Mouse (Mus musculus) heart, embryonic 12.5 days (tissue): ENCODE measurements around the gene Slc39a11. TPM values are rescaled to one million over a fixed set of nuclear protein-coding genes. Genes with fewer than 3 reads are reported as not detected.

Experiments
- ATAC-seq: fragments of 200-750 bp; cut with Nextera tagmentation; 2 replicates; pipeline ENCODE4 v1.8.0; 2017; ENCODE audit warnings: moderate TSS enrichment, moderate library complexity; ENCODE audit not compliant: insufficient number of reproducible peaks, low FRiP score
- H3K27ac ChIP-seq: fragments of 300-500 bp; sonication (generic); 2 replicates; pipeline ENCODE4 v1.5.1; 2016; ENCODE audit warnings: mild to moderate bottlenecking, moderate library complexity; ENCODE audit not compliant: poor library complexity, severe bottlenecking
- H3K27me3 ChIP-seq: fragments of 300-500 bp; sonication (generic); replicated peaks from 2 replicates; pipeline ENCODE4 v1.6.1; 2016; ENCODE audit warnings: mild to moderate bottlenecking, moderate library complexity
- H3K36me3 ChIP-seq: fragments of 300-500 bp; sonication (generic); 2 replicates; pipeline ENCODE4 v1.6.1; 2016; ENCODE audit warnings: mild to moderate bottlenecking, moderate library complexity
- H3K4me1 ChIP-seq: fragments of 300-500 bp; sonication (generic); replicated peaks from 2 replicates; pipeline ENCODE4 v1.6.1; 2016; ENCODE audit warnings: mild to moderate bottlenecking
- H3K4me2 ChIP-seq: fragments of 300-500 bp; sonication (generic); 2 replicates; pipeline ENCODE4 v1.6.1; 2016; ENCODE audit warnings: mild to moderate bottlenecking, moderate library complexity
- H3K4me3 ChIP-seq: fragments of 300-500 bp; sonication (generic); 2 replicates; pipeline ENCODE4 v1.5.1; 2016; ENCODE audit warnings: mild to moderate bottlenecking
- H3K9ac ChIP-seq: fragments of 300-500 bp; sonication (generic); 2 replicates; pipeline ENCODE4 v1.6.1; 2016; ENCODE audit warnings: mild to moderate bottlenecking, moderate library complexity
- H3K9me3 ChIP-seq: fragments of 300-500 bp; sonication (generic); replicated peaks from 2 replicates; pipeline ENCODE4 v1.6.1; 2016; ENCODE audit warnings: mild to moderate bottlenecking, moderate library complexity
- WGBS: fragments of 180-500 bp; shearing (Covaris S2); methylation state at CpG from one replicate; pipeline ENCODE4 v1.1.7; 2016; 5-methylcytosine and 5-hydroxymethylcytosine counted together
- polyA plus RNA-seq: library from polyadenylated mRNA; unstranded; fragments of >200 nt; fragmentation: Nextera tagmentation; extraction: Ambion mirVana; gene quantifications from 2 replicates; pipeline ENCODE4 v1.2.1, GENCODE M21; 2016

Gene Slc39a11
- polyA plus RNA-seq, result 19.0 and 22.4 TPM in 2 replicates

GRCm38 (mm10) chr11:113649353-113650210 lies at the start of gene Slc39a11:
Slc39a11 (minus strand) TSS chr11:113650079.
- H3K9me3 ChIP-seq, result 0 out of 2 replicates have a peak, but pooled peaks cover 3% of the 10 kb centered on the region
- WGBS, result under 1% methylated on average over 91 of the region's 91 CpGs
- peaks cover 29% of the 10 kb centered on the region for H3K36me3 ChIP-seq
- H3K27ac ChIP-seq, result peak within 1 kb of the TSS; percentile 78
- peaks cover 13% of the 10 kb centered on the region for H3K4me1 ChIP-seq
- peak; percentile 82 for ATAC-seq
- peak within 1 kb of the TSS; percentile 98 for H3K9ac ChIP-seq
- no peaks in the 10 kb centered on the region for H3K27me3 ChIP-seq
- H3K4me2 ChIP-seq, result peak within 1 kb of the TSS; percentile 79
- H3K4me3 ChIP-seq, result peak within 1 kb of the TSS; percentile 93

- 0 out of 2 replicates have a peak, but pooled peaks cover 4% of the 10 kb centered on the region for H3K9me3 ChIP-seq
- WGBS, result 78% methylated on average over 7 of the region's 7 CpGs
- no peak overlapping the region for H3K4me2 ChIP-seq
- peaks cover 4% of the 10 kb centered on the region; the same call in 1 of the 2 replicates for H3K4me1 ChIP-seq
- H3K4me3 ChIP-seq, result no peak overlapping the region
- no peaks in the 10 kb centered on the region for H3K27me3 ChIP-seq
- H3K9ac ChIP-seq, result no peak overlapping the region
- no peak for ATAC-seq
- H3K36me3 ChIP-seq, result peaks cover 30% of the 10 kb centered on the region
- H3K27ac ChIP-seq, result no peak overlapping the region
Observed at GRCm38 (mm10) chr11:113699643-113700042, 49.8 kb upstream of the Slc39a11 start.

GRCm38 (mm10) chr11:113698013-113698545 lies 48.2 kb upstream of the Slc39a11 start:
- Histone ChIP-seq H3K4me2 (no peak overlapping the region), H3K4me1 (no peaks in the 10 kb centered on the region), H3K9ac (no peak overlapping the region), H3K36me3 (peaks cover 46% of the 10 kb centered on the region), H3K9me3 (0 out of 2 replicates have a peak, but pooled peaks cover 4% of the 10 kb centered on the region), H3K4me3 (no peak overlapping the region), H3K27ac (no peak overlapping the region), H3K27me3 (no peaks in the 10 kb centered on the region)
- no peak for ATAC-seq
- 82% methylated on average over 12 of the region's 12 CpGs for WGBS

GRCm38 (mm10) chr11:113697571-113697970 lies 47.7 kb upstream of the Slc39a11 start:
- no peak for ATAC-seq
- Histone ChIP-seq H3K4me2 (no peak overlapping the region), H3K4me1 (no peaks in the 10 kb centered on the region), H3K27ac (no peak overlapping the region), H3K27me3 (no peaks in the 10 kb centered on the region), H3K4me3 (no peak overlapping the region), H3K9me3 (0 out of 2 replicates have a peak, but pooled peaks cover 4% of the 10 kb centered on the region), H3K9ac (no peak overlapping the region), H3K36me3 (peaks cover 51% of the 10 kb centered on the region)
- WGBS, result 69% methylated on average over 5 of the region's 5 CpGs

- H3K27ac ChIP-seq, result no peak overlapping the region
- H3K27me3 ChIP-seq, result no peaks in the 10 kb centered on the region
- no peak overlapping the region for H3K4me2 ChIP-seq
- no peak overlapping the region for H3K4me3 ChIP-seq
- 0 out of 2 replicates have a peak, but pooled peaks cover 4% of the 10 kb centered on the region for H3K9me3 ChIP-seq
- H3K9ac ChIP-seq, result no peak overlapping the region
- peaks cover 2% of the 10 kb centered on the region; the same call in 1 of the 2 replicates for H3K4me1 ChIP-seq
- H3K36me3 ChIP-seq, result peaks cover 92% of the 10 kb centered on the region
- 89% methylated on average over 3 of the region's 3 CpGs for WGBS
- no peak for ATAC-seq
Observed at GRCm38 (mm10) chr11:113691851-113692250, 42.0 kb upstream of the Slc39a11 start.

GRCm38 (mm10) chr11:113691318-113691717 lies 41.4 kb upstream of the Slc39a11 start:
- H3K4me1 ChIP-seq, result peaks cover 8% of the 10 kb centered on the region; the same call in 1 of the 2 replicates
- no peak overlapping the region for H3K27ac ChIP-seq
- peaks cover 88% of the 10 kb centered on the region for H3K36me3 ChIP-seq
- no peaks in the 10 kb centered on the region for H3K27me3 ChIP-seq
- H3K4me2 ChIP-seq, result no peak overlapping the region
- 0 out of 2 replicates have a peak, but pooled peaks cover 4% of the 10 kb centered on the region for H3K9me3 ChIP-seq
- WGBS, result 84% methylated on average over 5 of the region's 5 CpGs
- H3K9ac ChIP-seq, result no peak overlapping the region
- no peak overlapping the region for H3K4me3 ChIP-seq
- no peak for ATAC-seq

GRCm38 (mm10) chr11:113690506-113690905 lies 40.6 kb upstream of the Slc39a11 start:
- H3K36me3 ChIP-seq, result peaks cover 80% of the 10 kb centered on the region
- no peak overlapping the region for H3K4me3 ChIP-seq
- WGBS, result 89% methylated on average over 12 of the region's 12 CpGs
- no peak for ATAC-seq
- peaks cover 11% of the 10 kb centered on the region; the same call in 1 of the 2 replicates for H3K4me1 ChIP-seq
- no peaks in the 10 kb centered on the region for H3K27me3 ChIP-seq
- no peak overlapping the region for H3K27ac ChIP-seq
- H3K9ac ChIP-seq, result no peak overlapping the region
- 0 out of 2 replicates have a peak, but pooled peaks cover under 1% of the 10 kb centered on the region for H3K9me3 ChIP-seq
- H3K4me2 ChIP-seq, result no peak overlapping the region

- H3K4me1 ChIP-seq, result peaks cover 24% of the 10 kb centered on the region
- H3K9ac ChIP-seq, result no peak overlapping the region
- H3K9me3 ChIP-seq, result no peaks in the 10 kb centered on the region
- ATAC-seq, result no peak
- 76% methylated on average over 2 of the region's 2 CpGs for WGBS
- no peak overlapping the region for H3K4me3 ChIP-seq
- H3K27me3 ChIP-seq, result no peaks in the 10 kb centered on the region
- H3K4me2 ChIP-seq, result no peak overlapping the region
- H3K36me3 ChIP-seq, result peaks cover 45% of the 10 kb centered on the region
- no peak overlapping the region for H3K27ac ChIP-seq
Observed at GRCm38 (mm10) chr11:113687031-113687430, 37.2 kb upstream of the Slc39a11 start.

- no peak for ATAC-seq
- Histone ChIP-seq H3K9me3 (no peaks in the 10 kb centered on the region), H3K9ac (peak overlapping the region; percentile 96), H3K4me1 (peaks cover 41% of the 10 kb centered on the region), H3K27ac (no peak overlapping the region), H3K4me3 (peak overlapping the region; percentile 86), H3K36me3 (peaks cover 27% of the 10 kb centered on the region), H3K4me2 (peak overlapping the region; percentile 84), H3K27me3 (no peaks in the 10 kb centered on the region)
- 40% methylated on average over 25 of the region's 25 CpGs for WGBS
Observed at GRCm38 (mm10) chr11:113684707-113685426, 35.0 kb upstream of the Slc39a11 start.

GRCm38 (mm10) chr11:113683957-113684706 lies 34.3 kb upstream of the Slc39a11 start, which contains the start of the genes Fam104a and D11Wsu47e:
Fam104a (minus strand) TSS chr11:113684155.
D11Wsu47e (plus strand) TSS chr11:113684412.
- H3K9me3 ChIP-seq, result no peaks in the 10 kb centered on the region
- H3K4me3 ChIP-seq, result peak within 1 kb of the TSS; percentile 86
- H3K27me3 ChIP-seq, result no peaks in the 10 kb centered on the region
- under 1% methylated on average over 66 of the region's 73 CpGs for WGBS
- peak within 1 kb of the TSS; percentile 84 for H3K4me2 ChIP-seq
- peaks cover 43% of the 10 kb centered on the region for H3K4me1 ChIP-seq
- peak; percentile 92 for ATAC-seq
- H3K27ac ChIP-seq, result peak within 1 kb of the TSS; percentile 98
- H3K9ac ChIP-seq, result peak within 1 kb of the TSS; percentile 96
- peaks cover 20% of the 10 kb centered on the region for H3K36me3 ChIP-seq
